Mouse (Mus musculus): ENCODE measurements around the gene Atpif1. TPM values are rescaled to one million over a fixed set of nuclear protein-coding genes. Genes with fewer than 3 reads are reported as not detected.
"Not testable (repeated sequence)": the region's sequence is repeated elsewhere in the genome, so short reads cannot be mapped to it uniquely, and the experiment has no call there.

Atpif1 gene
- polyA plus RNA-seq, 1 experiment: 477 TPM

DNA sequence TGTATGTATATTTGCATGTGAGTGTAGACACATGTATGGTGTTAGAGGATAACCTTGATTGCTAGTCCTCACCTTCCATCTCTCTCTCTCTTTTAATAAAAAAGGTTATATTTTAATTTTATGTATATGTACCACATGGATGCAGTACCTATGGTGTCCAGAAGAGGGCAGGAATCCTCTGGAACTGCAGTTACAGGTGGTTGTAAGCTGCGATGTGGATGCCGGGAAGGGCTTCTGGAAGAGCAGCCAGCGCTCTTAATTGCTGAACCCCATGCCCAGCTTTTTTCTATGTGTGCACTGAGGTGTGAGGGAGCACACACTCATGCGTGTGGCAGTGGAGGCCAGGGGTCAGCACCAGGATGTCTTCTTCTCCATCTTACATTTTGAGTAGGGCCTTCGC lies 35.7 kb upstream of the Atpif1 start:
- H3K4me3 ChIP-seq: no peak overlapping the region
- H3ac ChIP-seq (ENCODE audit: control insufficient read depth, insufficient read length): no peak overlapping the region
- H3K79me2 ChIP-seq (ENCODE audit: control insufficient read depth, insufficient read depth): no peaks in the 10 kb centered on the region
- no peak overlapping the region for H3K4me2 ChIP-seq (ENCODE audit: low read depth)
- no peak for TF ChIP-seq SRF (IDR thresholded peaks at IDR 0.05; ENCODE audit: control insufficient read depth, insufficient read length, low read depth)
- no peak for TF ChIP-seq USF1 (IDR thresholded peaks at IDR 0.05; ENCODE audit: low read depth)
- no peak for TF ChIP-seq REST (IDR thresholded peaks at IDR 0.05; ENCODE audit: insufficient read depth, insufficient read length)
- no peaks in the 10 kb centered on the region for H3K27me3 ChIP-seq (ENCODE audit: control insufficient read depth, insufficient read depth, insufficient read length)
- H3K36me3 ChIP-seq (ENCODE audit: control insufficient read depth, insufficient read depth): no peaks in the 10 kb centered on the region

DNA sequence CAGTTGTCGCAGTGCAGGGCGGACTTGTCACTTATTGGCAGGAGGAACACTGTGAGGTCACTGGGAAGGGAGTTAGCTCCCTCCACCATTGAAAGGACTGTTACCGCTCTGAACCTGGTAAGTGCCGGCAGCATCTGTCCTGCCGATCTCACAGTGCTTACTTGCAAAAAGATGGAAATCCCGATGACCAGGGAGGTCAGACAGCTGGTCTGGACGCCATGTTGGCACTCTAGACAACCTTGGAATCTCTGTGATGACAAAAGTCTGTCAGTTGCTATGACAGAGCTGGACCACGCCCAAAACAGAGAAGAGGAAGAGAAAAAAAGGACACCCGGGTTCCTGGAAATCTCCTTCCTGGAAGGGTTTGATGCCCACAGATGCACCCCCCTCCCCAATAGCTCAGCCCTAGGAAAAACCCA lies 33.9 kb upstream of the Atpif1 start:
- Histone ChIP-seq H3K27me3 (ENCODE audit: control insufficient read depth, insufficient read depth, insufficient read length) (no peaks in the 10 kb centered on the region), H3K79me2 (ENCODE audit: control insufficient read depth, insufficient read depth) (no peaks in the 10 kb centered on the region), H3K36me3 (ENCODE audit: control insufficient read depth, insufficient read depth) (no peaks in the 10 kb centered on the region), H3K4me3 (no peak overlapping the region), H3K4me2 (ENCODE audit: low read depth) (no peak overlapping the region), H3ac (ENCODE audit: control insufficient read depth, insufficient read length) (no peak overlapping the region)
- TF ChIP-seq POLR2AphosphoS2 (IDR thresholded peaks at IDR 0.05; ENCODE audit: insufficient read length, low read depth): no peak
- no peak for TF ChIP-seq TCF3 (IDR thresholded peaks at IDR 0.05; ENCODE audit: insufficient read length, low read depth)
- no peak for TF ChIP-seq SRF (IDR thresholded peaks at IDR 0.05; ENCODE audit: control insufficient read depth, insufficient read length, low read depth)
- TF ChIP-seq POLR2A (IDR thresholded peaks at IDR 0.05; ENCODE audit: insufficient read length, low read depth): no peak
- TF ChIP-seq MYOG (IDR thresholded peaks at IDR 0.05; ENCODE audit: control insufficient read depth in 1 of 3, insufficient read depth in 1 of 3, insufficient read length in 2 of 3, low read depth in 2 of 3): peak in 1 of 3 experiments; percentile 3
- TF ChIP-seq E2F4 (IDR thresholded peaks at IDR 0.05; ENCODE audit: insufficient read depth): no peak
- TF ChIP-seq MAX (IDR thresholded peaks at IDR 0.05; ENCODE audit: low read depth): no peak
- no peak for TF ChIP-seq CEBPB (IDR thresholded peaks at IDR 0.05; ENCODE audit: insufficient read depth, poor library complexity, severe bottlenecking)

GRCm38 (mm10) chr4:132565089-132565747 lies 31.8 kb upstream of the Atpif1 start:
- TF ChIP-seq USF1 (IDR thresholded peaks at IDR 0.05; ENCODE audit: low read depth) (no peak), MYOG (IDR thresholded peaks at IDR 0.05; ENCODE audit: control insufficient read depth in 1 of 3, insufficient read depth in 1 of 3, insufficient read length in 2 of 3, low read depth in 2 of 3) (no peak), POLR2AphosphoS2 (IDR thresholded peaks at IDR 0.05; ENCODE audit: insufficient read length, low read depth) (no peak), E2F4 (IDR thresholded peaks at IDR 0.05; ENCODE audit: insufficient read depth) (no peak), POLR2A (IDR thresholded peaks at IDR 0.05; ENCODE audit: insufficient read length, low read depth) (no peak), MYOD1 (IDR thresholded peaks at IDR 0.05; ENCODE audit: control insufficient read depth in 1 of 3, insufficient read length in 2 of 3, low read depth in 2 of 3) (no peak), CEBPB (IDR thresholded peaks at IDR 0.05; ENCODE audit: insufficient read depth, poor library complexity, severe bottlenecking) (no peak), MAX (IDR thresholded peaks at IDR 0.05; ENCODE audit: low read depth) (no peak), TCF12 (IDR thresholded peaks at IDR 0.05; ENCODE audit: insufficient read depth, poor library complexity, severe bottlenecking) (no peak), TCF3 (IDR thresholded peaks at IDR 0.05; ENCODE audit: insufficient read length, low read depth) (no peak), REST (IDR thresholded peaks at IDR 0.05; ENCODE audit: insufficient read depth, insufficient read length) (no peak), SRF (IDR thresholded peaks at IDR 0.05; ENCODE audit: control insufficient read depth, insufficient read length, low read depth) (no peak)
- H3K27me3 ChIP-seq (ENCODE audit: control insufficient read depth, insufficient read depth, insufficient read length): no peaks in the 10 kb centered on the region
- H3ac ChIP-seq (ENCODE audit: control insufficient read depth, insufficient read length): no peak overlapping the region
- no peaks in the 10 kb centered on the region for H3K36me3 ChIP-seq (ENCODE audit: control insufficient read depth, insufficient read depth)
- H3K4me2 ChIP-seq (ENCODE audit: low read depth): no peak overlapping the region
- no peak overlapping the region for H3K4me3 ChIP-seq
- H3K79me2 ChIP-seq (ENCODE audit: control insufficient read depth, insufficient read depth): no peaks in the 10 kb centered on the region

DNA sequence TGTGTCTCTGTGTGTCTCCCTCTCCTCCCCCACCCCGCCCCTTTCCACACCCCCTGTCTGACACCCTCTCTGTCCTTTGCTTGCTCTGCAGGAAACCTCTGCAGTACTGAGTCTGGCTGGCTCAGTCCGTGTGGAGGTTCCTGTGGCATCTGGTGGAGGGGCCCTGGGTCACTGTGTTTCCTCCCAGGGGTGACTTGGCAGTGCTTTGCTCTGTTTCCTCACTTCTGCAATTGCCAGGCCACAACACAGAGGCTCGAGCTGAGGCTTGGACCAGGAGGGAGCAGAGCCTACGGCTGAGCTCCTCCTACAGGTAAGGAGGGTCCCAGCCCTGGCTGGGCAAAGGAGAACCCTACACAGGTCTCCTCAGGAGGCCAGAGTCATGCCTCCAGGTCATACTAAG lies 30.5 kb upstream of the Atpif1 start, which contains the start of gene Ptafr:
Gene Ptafr (plus strand): TSS at position 103 of the 400 bp plus-strand sequence.
- no peaks in the 10 kb centered on the region for H3K36me3 ChIP-seq (ENCODE audit: control insufficient read depth, insufficient read depth)
- no peak within 1 kb of the TSS for H3ac ChIP-seq (ENCODE audit: control insufficient read depth, insufficient read length)
- no peaks in the 10 kb centered on the region for H3K79me2 ChIP-seq (ENCODE audit: control insufficient read depth, insufficient read depth)
- no peak within 1 kb of the TSS for H3K4me2 ChIP-seq (ENCODE audit: low read depth)
- H3K4me3 ChIP-seq: no peak within 1 kb of the TSS
- TF ChIP-seq POLR2AphosphoS2 (IDR thresholded peaks at IDR 0.05; ENCODE audit: insufficient read length, low read depth): no peak
- TF ChIP-seq MAX (IDR thresholded peaks at IDR 0.05; ENCODE audit: low read depth): no peak
- TF ChIP-seq REST (IDR thresholded peaks at IDR 0.05; ENCODE audit: insufficient read depth, insufficient read length): no peak
- TF ChIP-seq TCF3 (IDR thresholded peaks at IDR 0.05; ENCODE audit: insufficient read length, low read depth): no peak
- TF ChIP-seq E2F4 (IDR thresholded peaks at IDR 0.05; ENCODE audit: insufficient read depth): no peak
- no peaks in the 10 kb centered on the region for H3K27me3 ChIP-seq (ENCODE audit: control insufficient read depth, insufficient read depth, insufficient read length)

DNA sequence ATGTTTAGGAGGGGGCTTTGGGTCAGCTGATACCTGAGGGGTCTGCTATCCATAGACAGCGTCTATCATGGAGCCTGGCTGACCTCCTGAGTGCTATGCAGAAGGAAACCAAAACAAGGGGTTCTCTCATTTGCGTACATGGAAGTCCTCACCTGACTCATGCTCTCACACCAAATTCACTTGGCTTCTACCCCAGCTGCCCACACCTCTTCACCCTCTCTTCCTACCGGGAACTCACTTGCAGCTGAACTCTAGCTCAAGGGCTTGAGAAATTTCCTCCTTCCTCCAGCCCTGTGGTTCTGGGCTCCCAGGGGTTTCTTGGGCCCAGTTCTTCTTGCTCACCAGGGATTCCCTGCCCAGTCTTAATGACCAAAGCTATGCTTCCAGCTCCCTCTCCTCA lies 29.8 kb upstream of the Atpif1 start:
- Histone ChIP-seq H3K36me3 (ENCODE audit: control insufficient read depth, insufficient read depth) (no peaks in the 10 kb centered on the region), H3ac (ENCODE audit: control insufficient read depth, insufficient read length) (no peak overlapping the region), H3K4me3 (no peak overlapping the region), H3K27me3 (ENCODE audit: control insufficient read depth, insufficient read depth, insufficient read length) (no peaks in the 10 kb centered on the region), H3K79me2 (ENCODE audit: control insufficient read depth, insufficient read depth) (no peaks in the 10 kb centered on the region), H3K4me2 (ENCODE audit: low read depth) (no peak overlapping the region)
- TF ChIP-seq POLR2A (IDR thresholded peaks at IDR 0.05; ENCODE audit: insufficient read length, low read depth): no peak
- no peak for TF ChIP-seq USF1 (IDR thresholded peaks at IDR 0.05; ENCODE audit: low read depth)
- no peak for TF ChIP-seq MYOG (IDR thresholded peaks at IDR 0.05; ENCODE audit: control insufficient read depth in 1 of 3, insufficient read depth in 1 of 3, insufficient read length in 2 of 3, low read depth in 2 of 3)
- no peak for TF ChIP-seq MAX (IDR thresholded peaks at IDR 0.05; ENCODE audit: low read depth)
- TF ChIP-seq E2F4 (IDR thresholded peaks at IDR 0.05; ENCODE audit: insufficient read depth): no peak
- no peak for TF ChIP-seq MYOD1 (IDR thresholded peaks at IDR 0.05; ENCODE audit: control insufficient read depth in 1 of 3, insufficient read length in 2 of 3, low read depth in 2 of 3)
- no peak for TF ChIP-seq REST (IDR thresholded peaks at IDR 0.05; ENCODE audit: insufficient read depth, insufficient read length)

DNA sequence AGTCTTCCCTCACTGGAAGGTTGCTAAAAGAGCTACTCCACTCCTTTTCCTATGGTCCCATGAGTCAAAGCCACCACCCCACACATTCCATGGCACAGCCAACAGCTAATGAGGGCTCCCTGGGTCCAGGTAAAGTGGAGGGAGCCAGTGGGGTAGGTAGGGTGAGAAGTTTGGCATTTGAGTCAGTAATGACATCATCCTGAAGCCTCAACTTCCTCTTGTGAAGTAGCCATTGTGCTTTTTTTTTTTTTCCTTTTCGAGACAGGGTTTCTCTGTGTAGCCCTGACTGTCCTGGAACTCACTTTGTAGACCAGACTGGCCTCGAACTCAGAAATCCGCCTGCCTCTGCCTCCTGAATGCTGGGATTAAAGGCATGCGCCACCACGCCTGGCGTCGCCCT lies 22.1 kb upstream of the Atpif1 start:
- H3K36me3 ChIP-seq (ENCODE audit: control insufficient read depth, insufficient read depth); H3ac ChIP-seq (ENCODE audit: control insufficient read depth, insufficient read length); H3K4me2 ChIP-seq (ENCODE audit: low read depth); H3K4me3 ChIP-seq; H3K27me3 ChIP-seq (ENCODE audit: control insufficient read depth, insufficient read depth, insufficient read length); H3K79me2 ChIP-seq (ENCODE audit: control insufficient read depth, insufficient read depth): not testable (repeated sequence)

Measured in myocyte (in vitro differentiated cells).